Mouse (Mus musculus): ENCODE results near the gene Kras. TPM values are rescaled to one million over a fixed set of nuclear protein-coding genes. Genes with fewer than 3 reads are reported as not detected.

The Kras gene
- total and polyA plus RNA-seq, 3 experiments: 5.9 to 32.8 (median 18.8) TPM

DNA sequence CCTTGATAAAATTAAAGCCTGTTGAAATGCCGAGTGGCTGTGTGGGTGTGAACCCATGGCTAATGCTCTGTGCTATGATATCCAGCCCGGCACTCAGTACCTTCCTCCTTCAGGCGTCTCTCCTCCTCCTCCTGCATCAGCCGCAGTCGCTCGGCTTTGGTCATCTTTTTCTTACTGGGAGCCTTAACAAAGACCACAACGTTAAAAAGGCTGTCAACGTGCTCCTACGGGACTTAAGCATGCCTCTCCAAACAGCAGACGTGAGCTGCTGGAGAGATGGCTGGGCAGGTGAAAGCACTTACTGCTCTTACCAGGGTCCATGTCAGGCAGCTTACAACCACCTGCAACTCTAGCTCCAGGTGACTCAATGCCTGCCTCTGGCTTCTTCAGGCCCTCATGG, 44.9 kb downstream of the Kras start:
- no peaks in the 10 kb centered on the region for H3K36me3 ChIP-seq (replicated peaks in 1 of 2; ENCODE audit: control insufficient read depth in 1 of 2, insufficient read depth in 1 of 2, low read length in 1 of 2)
- H3K4me2 ChIP-seq (ENCODE audit: insufficient read depth, low read depth, poor library complexity, severe bottlenecking): no peak overlapping the region
- no peaks in the 10 kb centered on the region for H3K9me3 ChIP-seq (replicated peaks; ENCODE audit: low read length)
- H3K27ac ChIP-seq (ENCODE audit: insufficient read depth, low read depth): no peak overlapping the region
- H3K79me2 ChIP-seq (replicated peaks; ENCODE audit: control insufficient read depth, extremely low read depth, insufficient read depth, poor library complexity, severe bottlenecking): no peaks in the 10 kb centered on the region
- peaks cover 0 to 4% of the 10 kb centered on the region in 2 experiments; a peak in 3 of 4 replicates for H3K4me1 ChIP-seq (ENCODE audit: control insufficient read depth in 1 of 2, insufficient read depth in 2 of 2)
- no peak for DNase-seq (ENCODE audit: extremely low read depth)
- dilution Hi-C loops (cut with MboI; ENCODE audit: extremely low pct_ligation_motif_present, extremely low pct_unique_long_range_greater_than_20kb, low sequenced_read_pairs) (no loop called here), in situ Hi-C loops (cut with MboI; ENCODE audit: low pct_ligation_motif_present, low pct_unique_long_range_greater_than_20kb, low sequenced_read_pairs) (no loop called here)
- no peak overlapping the region for H3K4me3 ChIP-seq (replicated peaks in 1 of 3; ENCODE audit: low read depth in 2 of 3, low read length in 2 of 3, poor library complexity in 1 of 3)
- peaks cover 3% of the 10 kb centered on the region for H3K27me3 ChIP-seq (replicated peaks)
- no peak overlapping the region for H3K9ac ChIP-seq (ENCODE audit: insufficient read depth, low read depth)
- TF ChIP-seq ZNF384 (IDR thresholded peaks at IDR 0.05; ENCODE audit: low read depth, low read length) (no peak), IRF4 (IDR thresholded peaks at IDR 0.05; ENCODE audit: low read depth, low read length) (no peak), POLR2A (IDR thresholded peaks at IDR 0.05; ENCODE audit: low read depth, low read length) (no peak), JUN (IDR thresholded peaks at IDR 0.05; ENCODE audit: insufficient read depth, low read depth, low read length) (no peak), HCFC1 (IDR thresholded peaks at IDR 0.05; ENCODE audit: low read depth, low read length) (no peak), ZMIZ1 (IDR thresholded peaks at IDR 0.05; ENCODE audit: low read depth, low read length) (no peak), NELFE (IDR thresholded peaks at IDR 0.05; ENCODE audit: low read depth, low read length) (no peak), USF2 (conservative IDR thresholded peaks at IDR 0.05; ENCODE audit: low read depth, low read length) (no peak), MAFK (IDR thresholded peaks at IDR 0.05; ENCODE audit: insufficient replicate concordance, low read length) (no peak), NRF1 (IDR thresholded peaks at IDR 0.05; ENCODE audit: low read depth, low read length) (no peak), TCF12 (IDR thresholded peaks at IDR 0.05; ENCODE audit: low read depth, low read length) (no peak), CHD2 (IDR thresholded peaks at IDR 0.05; ENCODE audit: low read length) (no peak), SMC3 (IDR thresholded peaks at IDR 0.05; ENCODE audit: low read depth, low read length) (no peak), SIN3A (IDR thresholded peaks at IDR 0.05; ENCODE audit: low read length) (no peak), UBTF (IDR thresholded peaks at IDR 0.05; ENCODE audit: low read depth, low read length) (no peak), MEF2A (IDR thresholded peaks at IDR 0.05; ENCODE audit: borderline replicate concordance, low read depth, low read length) (no peak), CTCF (conservative IDR thresholded peaks at IDR 0.05 in 1 of 2, IDR thresholded peaks at IDR 0.05 in 1 of 2; ENCODE audit: low read depth in 2 of 2, low read length in 2 of 2) (no peak), EP300 (IDR thresholded peaks at IDR 0.05; ENCODE audit: low read length) (no peak), GABPA (IDR thresholded peaks at IDR 0.05; ENCODE audit: insufficient replicate concordance, low read depth, low read length) (no peak)

DNA sequence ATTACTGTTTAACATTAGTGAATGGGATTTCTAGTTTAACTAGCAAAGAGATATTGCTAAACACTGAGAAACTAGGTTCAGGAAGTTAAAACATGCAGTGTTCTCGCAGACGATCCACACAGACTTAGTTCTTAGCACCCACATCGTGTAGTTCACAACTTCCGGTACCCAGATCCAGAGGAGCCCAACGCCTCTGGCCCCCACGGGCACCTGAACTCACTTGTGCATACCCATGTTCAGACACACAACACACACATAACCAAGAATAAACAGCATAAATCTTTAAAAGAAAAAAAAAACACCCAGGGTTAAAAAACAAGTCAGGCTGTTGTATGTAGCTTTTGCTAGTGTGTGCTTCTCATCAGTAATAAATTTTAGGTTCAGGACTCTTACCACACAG, 45.6 kb downstream of the Kras start:
- H3K9me3 ChIP-seq (replicated peaks; ENCODE audit: low read length): no peaks in the 10 kb centered on the region
- H3K27ac ChIP-seq (ENCODE audit: insufficient read depth, low read depth): no peak overlapping the region
- peaks cover 3% of the 10 kb centered on the region for H3K27me3 ChIP-seq (replicated peaks)
- DNase-seq (ENCODE audit: extremely low read depth): no peak
- no peak overlapping the region for H3K4me2 ChIP-seq (ENCODE audit: insufficient read depth, low read depth, poor library complexity, severe bottlenecking)
- dilution Hi-C loops (cut with MboI; ENCODE audit: extremely low pct_ligation_motif_present, extremely low pct_unique_long_range_greater_than_20kb, low sequenced_read_pairs) (no loop called here), in situ Hi-C loops (cut with MboI; ENCODE audit: low pct_ligation_motif_present, low pct_unique_long_range_greater_than_20kb, low sequenced_read_pairs) (no loop called here)
- no peaks in the 10 kb centered on the region for H3K36me3 ChIP-seq (replicated peaks in 1 of 2; ENCODE audit: control insufficient read depth in 1 of 2, insufficient read depth in 1 of 2, low read length in 1 of 2)
- TF ChIP-seq POLR2A (IDR thresholded peaks at IDR 0.05; ENCODE audit: low read depth, low read length) (no peak), ELF1 (IDR thresholded peaks at IDR 0.05; ENCODE audit: low read depth, low read length) (no peak), JUND (conservative IDR thresholded peaks at IDR 0.05; ENCODE audit: low read depth, low read length) (no peak), NELFE (IDR thresholded peaks at IDR 0.05; ENCODE audit: low read depth, low read length) (no peak), MAZ (IDR thresholded peaks at IDR 0.05; ENCODE audit: low read depth, low read length) (no peak), ZKSCAN1 (IDR thresholded peaks at IDR 0.05; ENCODE audit: borderline replicate concordance, low read depth, low read length) (no peak), UBTF (IDR thresholded peaks at IDR 0.05; ENCODE audit: low read depth, low read length) (no peak), POLR2AphosphoS2 (IDR thresholded peaks at IDR 0.05; ENCODE audit: low read depth, low read length) (no peak), IRF4 (IDR thresholded peaks at IDR 0.05; ENCODE audit: low read depth, low read length) (no peak)
- H3K9ac ChIP-seq (ENCODE audit: insufficient read depth, low read depth): no peak overlapping the region
- H3K4me1 ChIP-seq (ENCODE audit: control insufficient read depth in 1 of 2, insufficient read depth in 2 of 2): no peaks in the 10 kb centered on the region; a peak in 1 of 4 replicates
- no peaks in the 10 kb centered on the region for H3K79me2 ChIP-seq (replicated peaks; ENCODE audit: control insufficient read depth, extremely low read depth, insufficient read depth, poor library complexity, severe bottlenecking)
- no peak overlapping the region for H3K4me3 ChIP-seq (replicated peaks in 1 of 3; ENCODE audit: low read depth in 2 of 3, low read length in 2 of 3, poor library complexity in 1 of 3)

Measured in CH12.LX (cell line).